Mouse (Mus musculus) Muller cell, postnatal 12 days (primary cell): ENCODE data around the gene Mstn.

ENCODE experiments used
- DNase-seq: peaks from one replicate; pipeline ENCODE4 v3.0.0-alpha.2; 2015; ENCODE audit errors: inconsistent ontology term

Mstn gene

DNA sequence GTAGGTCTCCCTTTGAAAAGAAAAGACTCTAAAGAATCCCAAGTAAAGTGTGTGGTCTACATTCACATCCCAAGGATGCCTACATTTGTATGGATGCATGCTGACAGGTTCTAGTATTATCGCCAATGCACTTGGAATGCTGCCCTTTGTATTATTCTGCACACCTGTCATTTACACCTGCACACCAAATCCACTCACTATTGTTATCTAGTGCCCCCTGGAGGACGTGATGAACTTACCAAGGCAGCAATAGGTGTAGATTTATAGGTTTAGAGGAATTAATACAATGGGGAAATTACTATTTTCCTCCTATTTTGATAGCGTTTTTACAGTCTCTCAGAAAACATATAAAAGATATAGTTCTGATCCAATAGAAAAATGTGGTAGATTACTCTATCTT lies 31.7 kb downstream of the Mstn start:
- DNase-seq = no peak

DNA sequence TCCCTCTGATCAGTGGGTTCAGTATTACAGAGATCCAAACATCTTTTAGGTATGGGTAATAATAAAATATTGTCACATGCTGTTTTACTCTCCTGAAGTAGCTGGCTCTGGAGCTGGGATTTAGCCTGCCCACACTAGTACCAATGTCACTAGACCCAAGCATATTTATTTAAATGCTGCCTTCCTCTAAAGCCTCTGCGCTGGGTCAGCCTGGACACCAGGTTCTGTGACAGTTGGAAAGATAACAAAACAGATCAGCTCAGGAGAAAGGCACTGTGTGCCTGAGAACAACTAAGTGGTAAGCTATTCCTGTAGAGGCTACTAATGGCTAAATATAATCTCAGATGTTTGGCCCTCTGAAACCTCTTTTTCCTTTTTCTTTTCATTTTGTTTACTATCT lies 49.1 kb downstream of the Mstn start:
- DNase-seq = no peak
